Mouse (Mus musculus) gonadal fat pad, adult 2 months (tissue): Measurements from ENCODE around the gene Mrps21. TPM values are rescaled to one million over a fixed set of nuclear protein-coding genes. Genes with fewer than 3 reads are reported as not detected.
"Not testable (repeated sequence)": the region's sequence is repeated elsewhere in the genome, so short reads cannot be mapped to it uniquely, and the experiment has no call there.

Source experiments
- DNase-seq: peaks from one replicate; pipeline ENCODE4 v3.0.0-alpha.2; 2012; ENCODE audit warnings: low read depth
- polyA plus RNA-seq: library from polyadenylated mRNA; depleted of rRNA; stranded (reverse); fragments of >200 nt; gene quantifications from 2 replicates; pipeline ENCODE4 v1.2.3, GENCODE M21; 2012

Mrps21 gene
- polyA plus RNA-seq, 1 experiment, result 87.1 TPM

- no peak for DNase-seq
These were observed 21.0 kb upstream of the Mrps21 start for GRCm38 (mm10) chr3:95892066-95893052.

GRCm38 (mm10) chr3:95891211-95892065 is 20.1 kb upstream of the Mrps21 start, which contains the start of gene BC028528:
TSS of gene BC028528 (minus strand) at chr3:95892005.
- DNase-seq, result no peak

- no peak for DNase-seq
These were observed 18.3 kb upstream of the Mrps21 start for GRCm38 (mm10) chr3:95889664-95890063.

GRCm38 (mm10) chr3:95887596-95887995 is 16.3 kb upstream of the Mrps21 start:
- DNase-seq, result no peak

- DNase-seq, result no peak
These were observed 13.1 kb upstream of the Mrps21 start for GRCm38 (mm10) chr3:95884400-95884799.

GRCm38 (mm10) chr3:95882816-95883425 is 11.6 kb upstream of the Mrps21 start:
- no peak for DNase-seq

- peak; percentile 77 for DNase-seq
These were observed 10.9 kb upstream of the Mrps21 start, which contains the start of gene Ciart for GRCm38 (mm10) chr3:95881979-95882815. TSS of gene Ciart (minus strand) at chr3:95882251.

GRCm38 (mm10) chr3:95879063-95879462 is 7.7 kb upstream of the Mrps21 start:
- DNase-seq, result peak; percentile 75

GRCm38 (mm10) chr3:95872048-95872447 is 729 bp upstream of the Mrps21 start:
- DNase-seq, result no peak

- no peak for DNase-seq
These were observed 343 bp downstream of the Mrps21 start for GRCm38 (mm10) chr3:95870976-95871375.

- DNase-seq, result no peak
These were observed 3.9 kb downstream of the Mrps21 start for GRCm38 (mm10) chr3:95867408-95867807.

GRCm38 (mm10) chr3:95866071-95866470 is 5.2 kb downstream of the Mrps21 start:
- DNase-seq, result no peak

GRCm38 (mm10) chr3:95865571-95865970 is 5.7 kb downstream of the Mrps21 start:
- DNase-seq, result no peak

- no peak for DNase-seq
These were observed 6.3 kb downstream of the Mrps21 start for GRCm38 (mm10) chr3:95865050-95865449.

- no peak for DNase-seq
These were observed 7.7 kb downstream of the Mrps21 start for GRCm38 (mm10) chr3:95863578-95863977.

- no peak for DNase-seq
These were observed 9.5 kb downstream of the Mrps21 start for GRCm38 (mm10) chr3:95861796-95862195.

- no peak for DNase-seq
These were observed 10.1 kb downstream of the Mrps21 start for GRCm38 (mm10) chr3:95861216-95861615.

- DNase-seq, result no peak
These were observed 11.0 kb downstream of the Mrps21 start for GRCm38 (mm10) chr3:95860323-95860722.

- not testable (repeated sequence) for DNase-seq
These were observed 13.0 kb downstream of the Mrps21 start for GRCm38 (mm10) chr3:95858278-95858677.

GRCm38 (mm10) chr3:95857050-95857449 is 14.3 kb downstream of the Mrps21 start:
- not testable (repeated sequence) for DNase-seq

GRCm38 (mm10) chr3:95856115-95856514 is 15.2 kb downstream of the Mrps21 start:
- DNase-seq, result no peak
